Mouse (Mus musculus): ENCODE results near the gene Gfm1. TPM values are rescaled to one million over a fixed set of nuclear protein-coding genes. Genes with fewer than 3 reads are reported as not detected.

The Gfm1 gene
- polyA plus RNA-seq (2012; rRNA removed): 32.6 and 38.3 TPM in 2 replicates

GRCm38 (mm10) chr3:67429999-67430380, at the start of gene Gfm1:
Gene Gfm1 (plus strand): TSS chr3:67430096.
- peak; percentile 79 to 95 for DNase-seq (ENCODE audit: extremely low spot score in 1 of 2, low spot score in 1 of 2)

DNA sequence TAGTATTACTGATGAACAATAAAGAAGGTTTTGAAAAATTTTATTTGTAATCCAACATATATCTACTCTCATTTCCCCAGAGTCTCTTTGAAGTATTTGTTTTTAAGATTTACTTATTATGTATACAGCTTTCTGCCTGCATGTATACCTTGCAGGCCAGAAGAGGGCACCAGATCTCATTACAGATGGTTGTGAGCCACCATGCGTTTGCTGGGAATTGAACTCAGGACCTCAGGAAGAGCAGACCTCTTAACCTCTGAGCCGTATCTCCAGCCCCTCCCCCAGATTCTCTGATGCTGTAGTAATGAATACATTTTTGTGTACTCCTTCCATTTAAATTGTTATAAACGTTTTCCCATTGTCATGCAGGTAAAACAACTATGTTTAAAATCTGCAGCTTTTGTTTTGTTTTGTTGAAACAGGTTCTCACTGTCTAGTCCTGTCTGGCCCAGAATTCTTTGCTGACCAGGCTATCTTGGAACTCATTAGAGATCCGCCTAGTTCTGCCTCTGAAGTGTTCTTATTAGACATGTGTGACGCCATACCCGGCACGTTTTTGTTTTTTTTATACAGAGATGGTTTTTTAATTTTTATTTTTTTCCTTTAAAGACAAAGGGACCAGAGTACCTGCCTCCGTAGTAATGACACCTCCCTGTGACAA, 428 bp upstream of the Gfm1 start:
- DNase-seq (ENCODE audit: extremely low spot score in 1 of 2, low spot score in 1 of 2): no peak

- DNase-seq (ENCODE audit: extremely low spot score in 1 of 2, low spot score in 1 of 2): no peak
Measured at GRCm38 (mm10) chr3:67434011-67434410, 4.1 kb downstream of the Gfm1 start.

DNA sequence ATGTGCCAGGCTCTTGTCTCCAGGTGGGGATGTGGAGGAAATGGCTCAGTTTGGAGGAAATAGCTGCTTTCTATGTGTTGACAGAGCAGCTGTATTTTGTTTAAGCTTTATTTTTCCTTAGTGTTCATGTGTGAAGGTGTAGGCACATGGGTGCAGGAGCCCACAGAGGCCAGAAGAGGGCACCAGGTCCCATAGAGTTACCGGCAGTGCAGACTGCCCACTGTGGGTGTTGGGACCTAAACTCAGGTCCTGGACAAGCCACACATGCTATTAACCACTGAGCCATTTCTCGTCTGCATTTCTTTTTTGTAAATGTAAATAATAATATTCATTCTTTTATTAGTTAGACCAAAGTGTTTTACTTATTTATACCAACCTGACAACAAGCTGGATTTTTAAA, 17.2 kb downstream of the Gfm1 start:
- no peak for DNase-seq (ENCODE audit: extremely low spot score in 1 of 2, low spot score in 1 of 2)

- DNase-seq (ENCODE audit: extremely low spot score in 1 of 2, low spot score in 1 of 2): peak in 1 of 2 experiments; percentile 26
Measured at GRCm38 (mm10) chr3:67449660-67450059, 19.8 kb downstream of the Gfm1 start.

DNA sequence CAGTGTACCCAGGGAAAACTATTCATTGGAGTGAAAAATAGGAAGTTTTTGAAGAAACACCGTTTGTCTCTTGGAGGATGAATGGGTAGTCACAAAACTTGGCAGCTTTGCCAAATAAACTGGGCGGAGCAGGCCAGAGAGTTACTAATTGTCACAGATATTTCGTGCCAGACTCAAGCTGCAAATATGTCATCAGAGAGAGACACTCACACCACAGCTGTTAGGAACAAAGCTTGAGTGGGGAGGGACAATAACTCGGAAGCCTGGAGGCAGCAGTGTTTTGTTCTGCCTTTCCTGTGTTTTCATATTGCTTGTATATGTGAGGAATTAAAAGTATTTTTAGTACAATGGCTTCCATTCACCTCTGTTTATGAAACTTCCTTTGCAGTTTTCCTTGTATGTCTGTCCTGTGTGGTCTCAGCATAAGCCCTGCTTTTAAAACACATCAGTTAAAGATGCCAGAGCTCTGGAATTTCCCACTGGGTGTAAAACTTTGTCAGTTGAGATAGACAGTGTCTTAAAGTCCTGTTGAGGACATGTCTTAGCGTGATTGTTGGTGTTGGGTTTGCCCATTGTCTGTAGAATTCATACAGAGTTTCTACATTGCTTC, 20.8 kb downstream of the Gfm1 start:
- peak in 1 of 2 experiments; percentile 26 for DNase-seq (ENCODE audit: extremely low spot score in 1 of 2, low spot score in 1 of 2)

GRCm38 (mm10) chr3:67459881-67460280, 30.0 kb downstream of the Gfm1 start:
- DNase-seq (ENCODE audit: extremely low spot score in 1 of 2, low spot score in 1 of 2): no peak

DNA sequence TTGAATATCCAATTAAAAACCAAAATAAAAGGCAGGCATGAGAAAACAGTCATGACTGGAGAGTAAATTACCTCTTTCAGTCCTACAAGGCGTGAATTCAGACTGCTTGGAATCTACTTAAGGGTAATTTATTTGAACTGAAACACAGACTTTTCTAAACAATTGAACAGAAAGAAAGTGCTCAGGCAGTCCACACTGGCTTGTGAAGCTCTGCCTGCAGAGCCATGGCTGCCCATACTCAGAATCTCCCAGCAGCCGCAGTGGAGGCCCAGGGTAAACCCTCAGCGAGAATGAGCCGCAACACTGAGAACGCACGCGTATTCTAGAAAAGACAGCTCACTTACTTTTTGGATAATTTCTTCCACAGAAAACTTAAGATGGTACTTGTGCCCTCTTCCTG, 32.1 kb downstream of the Gfm1 start:
- no peak for DNase-seq (ENCODE audit: extremely low spot score in 1 of 2, low spot score in 1 of 2)

GRCm38 (mm10) chr3:67462578-67462977, 32.7 kb downstream of the Gfm1 start:
- no peak for DNase-seq (ENCODE audit: extremely low spot score in 1 of 2, low spot score in 1 of 2)

GRCm38 (mm10) chr3:67463001-67463400, 33.1 kb downstream of the Gfm1 start:
- no peak for DNase-seq (ENCODE audit: extremely low spot score in 1 of 2, low spot score in 1 of 2)

- peak; percentile 25 to 69 for DNase-seq (ENCODE audit: extremely low spot score in 1 of 2, low spot score in 1 of 2)
Measured at GRCm38 (mm10) chr3:67463450-67464372, 33.8 kb downstream of the Gfm1 start, which contains the start of gene Lxn. Gene Lxn (minus strand): TSS chr3:67463926.

DNA sequence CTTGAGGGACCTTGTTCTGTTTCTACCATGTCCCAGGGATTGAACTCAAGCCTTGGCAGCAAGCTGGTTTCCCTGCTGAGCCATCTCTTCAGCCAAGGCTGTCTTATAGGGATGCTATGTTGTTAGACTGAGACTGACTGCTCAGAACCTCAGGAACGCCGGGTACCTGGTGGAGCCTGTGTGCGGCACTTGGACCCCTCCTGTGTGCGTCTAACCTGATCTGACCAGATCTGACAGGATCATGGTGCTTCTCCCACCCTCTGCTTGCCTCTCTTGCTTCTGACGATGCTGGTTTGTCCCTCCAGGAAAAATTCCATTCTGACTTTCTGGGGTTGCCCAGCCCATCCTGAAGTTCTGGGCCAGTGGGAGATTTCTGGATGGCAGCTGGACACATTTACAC, 36.7 kb downstream of the Gfm1 start:
- DNase-seq (ENCODE audit: extremely low spot score in 1 of 2, low spot score in 1 of 2): no peak

DNA sequence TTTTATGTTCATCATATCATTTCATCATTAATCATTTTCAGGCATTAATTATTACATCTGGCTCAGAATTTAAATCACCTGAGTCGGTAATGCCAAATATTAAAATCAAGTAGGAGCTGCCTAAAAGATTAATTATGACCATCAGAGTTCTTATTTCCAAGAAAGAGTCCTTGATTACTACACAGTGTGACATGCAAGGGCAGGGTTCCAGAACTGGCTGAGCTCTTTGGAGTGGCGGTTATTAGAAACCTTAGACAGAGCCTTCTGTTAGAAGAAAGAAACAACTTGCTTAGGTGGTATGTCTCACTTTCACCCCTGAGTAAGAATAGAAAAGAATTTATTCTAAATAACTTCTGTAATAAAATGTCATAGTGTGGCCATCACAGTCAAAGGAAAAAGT, 37.4 kb downstream of the Gfm1 start:
- no peak for DNase-seq (ENCODE audit: extremely low spot score in 1 of 2, low spot score in 1 of 2)

- DNase-seq (ENCODE audit: extremely low spot score in 1 of 2, low spot score in 1 of 2): no peak
Measured at GRCm38 (mm10) chr3:67471408-67472127, 41.7 kb downstream of the Gfm1 start.

GRCm38 (mm10) chr3:67473438-67473837, 43.5 kb downstream of the Gfm1 start:
- no peak for DNase-seq (ENCODE audit: extremely low spot score in 1 of 2, low spot score in 1 of 2)

DNA sequence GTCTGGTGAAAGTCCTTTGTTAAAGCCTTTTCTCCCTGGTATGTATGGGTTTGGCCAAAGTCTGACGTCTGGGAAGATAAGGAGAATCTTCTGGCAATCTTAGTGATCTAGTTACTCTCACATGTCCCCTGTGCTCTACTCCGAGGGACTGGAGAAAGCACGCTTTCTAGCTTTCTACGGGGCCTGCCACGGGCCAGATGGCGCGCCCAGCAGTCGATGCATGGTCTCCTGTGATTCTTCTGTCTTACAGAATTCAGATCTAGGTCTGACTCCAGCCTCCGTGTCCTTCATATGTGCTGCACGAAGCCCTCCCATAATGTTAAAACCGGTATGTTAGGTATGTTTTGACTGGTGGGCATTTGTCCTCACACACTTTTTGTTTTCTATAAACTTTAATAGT, 49.9 kb downstream of the Gfm1 start:
- no peak for DNase-seq (ENCODE audit: extremely low spot score in 1 of 2, low spot score in 1 of 2)

GRCm38 (mm10) chr3:67482400-67482799, 52.5 kb downstream of the Gfm1 start:
- no peak for DNase-seq (ENCODE audit: extremely low spot score in 1 of 2, low spot score in 1 of 2)

- no peak for DNase-seq (ENCODE audit: extremely low spot score in 1 of 2, low spot score in 1 of 2)
Measured at GRCm38 (mm10) chr3:67485233-67485632, 55.3 kb downstream of the Gfm1 start.

- DNase-seq (ENCODE audit: extremely low spot score in 1 of 2, low spot score in 1 of 2): no peak
Measured at GRCm38 (mm10) chr3:67490156-67490555, 60.3 kb downstream of the Gfm1 start.

- DNase-seq (ENCODE audit: extremely low spot score in 1 of 2, low spot score in 1 of 2): no peak
Measured at GRCm38 (mm10) chr3:67492086-67492869, 62.4 kb downstream of the Gfm1 start.

Measured in frontal cortex, adult 2 months (tissue).